In the genomic region with DNA sequence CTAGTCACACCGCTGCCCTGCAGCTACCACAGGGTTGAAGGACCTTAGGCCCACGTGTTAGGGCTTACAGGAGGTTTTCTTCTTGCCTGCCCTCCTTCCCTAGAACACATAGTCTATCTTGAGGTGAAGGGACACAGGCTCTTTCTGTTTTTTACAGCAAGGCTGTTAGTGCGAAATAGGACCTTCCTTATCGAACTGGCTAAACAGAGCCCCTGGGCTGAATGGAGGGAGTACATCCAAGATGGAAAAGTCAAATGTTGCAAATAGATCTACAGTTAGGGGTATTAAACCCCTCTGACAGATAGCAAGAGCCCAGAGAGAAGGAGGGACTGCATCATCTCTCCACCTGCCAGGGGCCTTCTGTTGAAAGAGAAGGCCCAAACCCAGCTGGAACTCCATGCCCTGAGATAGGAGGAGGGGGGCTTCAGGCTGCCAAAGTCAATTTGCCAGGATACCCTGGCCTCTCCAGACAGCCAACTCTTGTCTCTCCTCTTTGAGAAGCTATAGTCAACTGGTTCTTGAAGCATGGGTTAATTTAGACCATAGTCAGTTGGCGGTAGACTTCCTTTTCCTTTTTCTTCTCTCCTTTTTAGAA, we compare ENCODE assay signal across 14 mouse cellular contexts. TPM values are rescaled to one million over a fixed set of nuclear protein-coding genes. Genes with fewer than 3 reads are reported as not detected.
DNase-seq lines count a peak whose midpoint lies in the region; ATAC-seq and TF ChIP-seq lines count a peak whose summit lies in the region.
"Had no signal": no experiment of that assay in that cellular context is flagged by ENCODE, and none has a peak within 500 bp of the region (broad histone marks: within the 10 kb centered on the region; RNA-seq: fewer than 3 reads in every experiment).

No protein-coding gene starts in this region.

- no peak for TF ChIP-seq EP300 in stomach, postnatal 0 days (optimal IDR thresholded peaks at IDR 0.05)

- TF ChIP-seq CTCF in stomach, postnatal 0 days (IDR thresholded peaks at IDR 0.05; ENCODE audit: low read depth), result no peak

- H3K4me2 ChIP-seq in lung, embryonic 15.5 days, result peak overlapping the region; percentile 68; the same call in 1 of the 2 replicates
- H3K4me2 ChIP-seq in limb, embryonic 14.5 days (replicated peaks; ENCODE audit: low read depth, low read length, severe bottlenecking), result peak overlapping the region; percentile 62
- H3K4me2 ChIP-seq in stomach, postnatal 0 days (replicated peaks; ENCODE audit: low read depth), result peak overlapping the region; percentile 55; the same call in 1 of the 2 replicates

- H3K9ac ChIP-seq in lung, embryonic 15.5 days, result no peak overlapping the region
- no peak overlapping the region for H3K9ac ChIP-seq in limb, embryonic 14.5 days (ENCODE audit: low read depth, low read length, severe bottlenecking)
- no peak overlapping the region for H3K9ac ChIP-seq in stomach, postnatal 0 days (ENCODE audit: low read length)
- H3K9ac ChIP-seq: lung, embryonic 14.5 days had no signal

- peaks cover 25% of the 10 kb centered on the region for H3K4me1 ChIP-seq in lung, embryonic 15.5 days
- H3K4me1 ChIP-seq in limb, embryonic 14.5 days (ENCODE audit: control insufficient read depth, insufficient read depth, low read length), result peaks cover 15% of the 10 kb centered on the region
- H3K4me1 ChIP-seq in stomach, postnatal 0 days (replicated peaks; ENCODE audit: control insufficient read depth, insufficient read depth), result no peaks in the 10 kb centered on the region

- no peaks in the 10 kb centered on the region for H3K36me3 ChIP-seq in lung, embryonic 15.5 days
- no peaks in the 10 kb centered on the region for H3K36me3 ChIP-seq in limb, embryonic 14.5 days (ENCODE audit: control insufficient read depth, insufficient read depth, low read length)
- H3K36me3 ChIP-seq in stomach, postnatal 0 days (ENCODE audit: control insufficient read depth, insufficient read depth, low read length), result no peaks in the 10 kb centered on the region

- no peak for TF ChIP-seq POLR2A in limb, embryonic 14.5 days (IDR thresholded peaks at IDR 0.05; ENCODE audit: borderline replicate concordance, extremely low read depth, insufficient read depth, insufficient read length)

- H3K4me3 ChIP-seq in lung, embryonic 15.5 days, result no peak overlapping the region; the same call in 1 of the 2 replicates
- H3K4me3 ChIP-seq in limb, embryonic 14.5 days (replicated peaks; ENCODE audit: low read length), result no peak overlapping the region
- no peak overlapping the region for H3K4me3 ChIP-seq in stomach, postnatal 0 days (ENCODE audit: low read depth, low read length)

- H3K27me3 ChIP-seq in lung, embryonic 15.5 days, result peaks cover 100% of the 10 kb centered on the region
- H3K27me3 ChIP-seq in limb, embryonic 14.5 days (ENCODE audit: control insufficient read depth, insufficient read depth, low read length), result peaks cover 80% of the 10 kb centered on the region
- H3K27me3 ChIP-seq in stomach, postnatal 0 days (ENCODE audit: control insufficient read depth, insufficient read depth, low read length), result peaks cover 17% of the 10 kb centered on the region; the same call in 1 of the 2 replicates
- H3K27me3 ChIP-seq: Patski had no signal

- ATAC-seq in lung, embryonic 15.5 days (ENCODE audit: borderline replicate concordance, extremely low read depth, low FRiP score, low TSS enrichment), result no peak
- no peak for ATAC-seq in limb, embryonic 14.5 days (ENCODE audit: low FRiP score, low read depth)
- ATAC-seq in stomach, postnatal 0 days (ENCODE audit: low FRiP score, low TSS enrichment), result no peak
- ATAC-seq: Patski had no signal

- no peak overlapping the region for H3K27ac ChIP-seq in lung, embryonic 15.5 days
- no peak overlapping the region for H3K27ac ChIP-seq in limb, embryonic 14.5 days (replicated peaks; ENCODE audit: low read depth, low read length)
- no peak overlapping the region for H3K27ac ChIP-seq in stomach, postnatal 0 days (replicated peaks)
- H3K27ac ChIP-seq: gastrocnemius, adult 2 months had no signal

- peak; percentile 71 to 87 for DNase-seq in cerebellum, postnatal 10 days
- no peak for DNase-seq in cerebellum, adult 9-10 months
- DNase-seq in lung, postnatal 14 days, result no peak
- no peak for DNase-seq in limb, embryonic 14.5 days (ENCODE audit: low spot score)
- no peak for DNase-seq in stomach, postnatal 0 days (ENCODE audit: low spot score)
- DNase-seq in natural killer cell, adult 2 months (ENCODE audit: low spot score in 2 of 2), result no peak
- no peak for DNase-seq in adrenal gland, adult 2 months
- DNase-seq: lung, embryonic 14.5 days had no signal

- WGBS in lung, embryonic 15.5 days, result 64% methylated on average over 5 of the region's 5 CpGs
- 59% methylated on average over 5 of the region's 5 CpGs for WGBS in limb, embryonic 14.5 days
- 72% methylated on average over 5 of the region's 5 CpGs for WGBS in stomach, postnatal 0 days

- H3K9me3 ChIP-seq in lung, embryonic 15.5 days, result no peaks in the 10 kb centered on the region
- H3K9me3 ChIP-seq in limb, embryonic 14.5 days (ENCODE audit: control insufficient read depth, low read length), result no peaks in the 10 kb centered on the region
- H3K9me3 ChIP-seq in stomach, postnatal 0 days (ENCODE audit: control insufficient read depth, low read length), result no peaks in the 10 kb centered on the region

RNA-seq across cellular contexts. Expression of gene Gm5089, which starts 0.7 kb away (rescaled TPM):
- polyA plus RNA-seq in lung, embryonic 15.5 days (2015; fragmentation: Nextera tagmentation; extraction: Ambion mirVana), result not detected in 2 replicates
- not detected in 2 replicates for polyA plus RNA-seq in limb, embryonic 14.5 days (2012; rRNA removed)
- polyA plus RNA-seq in limb, embryonic 14.5 days (2014; fragmentation: Nextera tagmentation; extraction: Ambion mirVana), result 0.25 TPM in 1 of 2 replicates, not detected in the other
- polyA plus RNA-seq in stomach, postnatal 0 days (2015; fragmentation: Nextera tagmentation; extraction: Ambion mirVana), result not detected in 2 replicates
- total RNA-seq in adrenal gland, adult 2 months (2021), result not detected
- polyA plus RNA-seq in adrenal gland, adult 2 months (2012; rRNA removed), result not detected in 2 replicates
- total RNA-seq: adrenal gland, postnatal 4 days; gastrocnemius, adult 2 months had no signal
- polyA plus RNA-seq: lung, embryonic 14.5 days; Patski; stomach, embryonic 14.5 days had no signal

RNA-seq across cellular contexts. Expression of gene Zic5, which starts 13.8 kb away (rescaled TPM):
- polyA plus RNA-seq in lung, embryonic 15.5 days (2015; fragmentation: Nextera tagmentation; extraction: Ambion mirVana), result 0.08 TPM in 1 of 2 replicates, not detected in the other
- 0.47 and 1.3 TPM in 2 replicates for polyA plus RNA-seq in limb, embryonic 14.5 days (2012; rRNA removed)
- polyA plus RNA-seq in limb, embryonic 14.5 days (2014; fragmentation: Nextera tagmentation; extraction: Ambion mirVana), result 0.76 and 0.94 TPM in 2 replicates
- not detected in 2 replicates for polyA plus RNA-seq in stomach, postnatal 0 days (2015; fragmentation: Nextera tagmentation; extraction: Ambion mirVana)
- not detected for total RNA-seq in adrenal gland, adult 2 months (2021)
- 0.02 TPM in 1 of 2 replicates, not detected in the other for polyA plus RNA-seq in adrenal gland, adult 2 months (2012; rRNA removed)
- total RNA-seq: gastrocnemius, adult 2 months had no signal
- polyA plus RNA-seq: lung, embryonic 14.5 days; stomach, embryonic 14.5 days had no signal

RNA-seq across cellular contexts. Expression of gene Zic2, which starts 23.6 kb away (rescaled TPM):
- not detected in 2 replicates for polyA plus RNA-seq in lung, embryonic 15.5 days (2015; fragmentation: Nextera tagmentation; extraction: Ambion mirVana)
- 4.0 and 6.0 TPM in 2 replicates for polyA plus RNA-seq in limb, embryonic 14.5 days (2012; rRNA removed)
- polyA plus RNA-seq in limb, embryonic 14.5 days (2014; fragmentation: Nextera tagmentation; extraction: Ambion mirVana), result 0.80 and 1.1 TPM in 2 replicates
- not detected in 2 replicates for polyA plus RNA-seq in stomach, postnatal 0 days (2015; fragmentation: Nextera tagmentation; extraction: Ambion mirVana)
- total RNA-seq in adrenal gland, adult 2 months (2021), result not detected
- polyA plus RNA-seq in adrenal gland, adult 2 months (2012; rRNA removed), result 0.10 and 0.41 TPM in 2 replicates
- total RNA-seq: gastrocnemius, adult 2 months had no signal
- polyA plus RNA-seq: lung, embryonic 14.5 days; stomach, embryonic 14.5 days had no signal

RNA-seq across cellular contexts. Expression of gene Gm10837, which starts 38.7 kb away (rescaled TPM):
- polyA plus RNA-seq in lung, embryonic 15.5 days (2015; fragmentation: Nextera tagmentation; extraction: Ambion mirVana), result not detected in 2 replicates
- polyA plus RNA-seq in limb, embryonic 14.5 days (2012; rRNA removed), result not detected in 2 replicates
- 0.12 TPM in 1 of 2 replicates, not detected in the other for polyA plus RNA-seq in limb, embryonic 14.5 days (2014; fragmentation: Nextera tagmentation; extraction: Ambion mirVana)
- not detected in 2 replicates for polyA plus RNA-seq in stomach, postnatal 0 days (2015; fragmentation: Nextera tagmentation; extraction: Ambion mirVana)
- not detected for total RNA-seq in adrenal gland, adult 2 months (2021)
- not detected in 2 replicates for polyA plus RNA-seq in adrenal gland, adult 2 months (2012; rRNA removed)
- total RNA-seq: adrenal gland, postnatal 4 days; gastrocnemius, adult 2 months; left cerebral cortex, adult 18-20 months had no signal
- polyA plus RNA-seq: lung, embryonic 14.5 days; Patski; stomach, embryonic 14.5 days had no signal

Comparison
In these comparisons a context has a peak if more than half of its experiments do, and no peak if none do; other contexts are left out.
1. DNase-seq: peak in cerebellum, postnatal 10 days (2 of 2); none in cerebellum, adult 9-10 months (single experiment), lung, postnatal 14 days (single experiment), limb, embryonic 14.5 days (single experiment), stomach, postnatal 0 days (single experiment), natural killer cell, adult 2 months (0 of 2) and adrenal gland, adult 2 months (single experiment).
2. Peak in every context shown above with its lines, with median percentiles within 50 percentile points of each other: H3K4me2 ChIP-seq.